Mouse (Mus musculus) heart, embryonic 13.5 days (tissue): ENCODE measurements around the gene Tbc1d17. TPM values are rescaled to one million over a fixed set of nuclear protein-coding genes. Genes with fewer than 3 reads are reported as not detected.

Experiments
- ATAC-seq: fragments of 200-750 bp; cut with Nextera tagmentation; 2 replicates; pipeline ENCODE4 v1.8.0; 2017; ENCODE audit warnings: moderate TSS enrichment; ENCODE audit not compliant: insufficient number of reproducible peaks, low FRiP score, low TSS enrichment; ENCODE audit errors: extremely low read depth
- H3K27ac ChIP-seq: fragments of 300-500 bp; sonication (generic); replicated peaks from 2 replicates; pipeline ENCODE4 v1.5.1; 2015; ENCODE audit warnings: moderate library complexity, mild to moderate bottlenecking, inconsistent platforms
- H3K27me3 ChIP-seq: fragments of 300-500 bp; sonication (generic); replicated peaks from 2 replicates; pipeline ENCODE4 v1.6.1; 2015; ENCODE audit warnings: mild to moderate bottlenecking, inconsistent platforms
- H3K36me3 ChIP-seq: fragments of 300-500 bp; sonication (generic); 2 replicates; pipeline ENCODE4 v1.6.1; 2015; ENCODE audit warnings: mild to moderate bottlenecking, inconsistent platforms
- H3K4me1 ChIP-seq: fragments of 300-500 bp; sonication (generic); 2 replicates; pipeline ENCODE4 v1.6.1; 2015; ENCODE audit warnings: inconsistent platforms
- H3K4me2 ChIP-seq: fragments of 300-500 bp; sonication (generic); 2 replicates; pipeline ENCODE4 v1.6.1; 2015; ENCODE audit warnings: inconsistent platforms, mild to moderate bottlenecking, moderate library complexity
- H3K4me3 ChIP-seq: fragments of 300-500 bp; sonication (generic); 2 replicates; pipeline ENCODE4 v1.5.1; 2015; ENCODE audit warnings: moderate library complexity, mild to moderate bottlenecking, inconsistent platforms
- H3K9ac ChIP-seq: fragments of 300-500 bp; sonication (generic); 2 replicates; pipeline ENCODE4 v1.6.1; 2015; ENCODE audit warnings: inconsistent platforms, mild to moderate bottlenecking, moderate library complexity
- H3K9me3 ChIP-seq: fragments of 300-500 bp; sonication (generic); 2 replicates; pipeline ENCODE4 v1.6.1; 2016; ENCODE audit warnings: inconsistent platforms
- WGBS: fragments of 180-500 bp; shearing (Covaris S2); methylation state at CpG from one replicate; pipeline ENCODE4 v1.1.7; 2015; ENCODE audit warnings: mixed read lengths; 5-methylcytosine and 5-hydroxymethylcytosine counted together
- polyA plus RNA-seq: library from polyadenylated mRNA; unstranded; fragments of >200 nt; fragmentation: Nextera tagmentation; extraction: Ambion mirVana; gene quantifications from 2 replicates; pipeline ENCODE4 v1.2.1, GENCODE M21; 2015

Gene Tbc1d17
- 56.1 and 57.0 TPM in 2 replicates for polyA plus RNA-seq

- Histone ChIP-seq H3K27me3 (no peaks in the 10 kb centered on the region), H3K4me3 (peak within 1 kb of the TSS; percentile 82), H3K4me1 (peaks cover 42% of the 10 kb centered on the region), H3K27ac (peak within 1 kb of the TSS; percentile 99), H3K9me3 (no peaks in the 10 kb centered on the region), H3K36me3 (peaks cover 53% of the 10 kb centered on the region), H3K9ac (peak within 1 kb of the TSS; percentile 94), H3K4me2 (peak within 1 kb of the TSS; percentile 96)
- ATAC-seq = peak; percentile 81
- under 1% methylated on average over 54 of the region's 54 CpGs for WGBS
Observed at GRCm38 (mm10) chr7:44848561-44849415, at the start of gene Tbc1d17, which contains the start of gene Akt1s1. TSS of gene Tbc1d17 (minus strand) at chr7:44849079. TSS of gene Akt1s1 (plus strand) at chr7:44848991.

- no peak overlapping the region for H3K9ac ChIP-seq
- WGBS = 32% methylated on average over 19 of the region's 19 CpGs
- H3K4me1 ChIP-seq = peaks cover 46% of the 10 kb centered on the region
- H3K4me3 ChIP-seq = no peak overlapping the region
- peak overlapping the region; percentile 18; the same call in 1 of the 2 replicates for H3K4me2 ChIP-seq
- no peaks in the 10 kb centered on the region for H3K9me3 ChIP-seq
- H3K27me3 ChIP-seq = no peaks in the 10 kb centered on the region
- H3K36me3 ChIP-seq = peaks cover 51% of the 10 kb centered on the region
- no peak overlapping the region for H3K27ac ChIP-seq
- ATAC-seq = no peak; the same call in 1 of the 2 replicates
Observed at GRCm38 (mm10) chr7:44898607-44899006, 49.7 kb upstream of the Tbc1d17 start.

GRCm38 (mm10) chr7:44896499-44896898 lies 47.6 kb upstream of the Tbc1d17 start:
- Histone ChIP-seq H3K9ac (peak overlapping the region; percentile 85), H3K4me3 (peak overlapping the region; percentile 67), H3K36me3 (peaks cover 30% of the 10 kb centered on the region), H3K27ac (peak overlapping the region; percentile 89), H3K9me3 (no peaks in the 10 kb centered on the region), H3K4me1 (peaks cover 46% of the 10 kb centered on the region), H3K27me3 (no peaks in the 10 kb centered on the region), H3K4me2 (peak overlapping the region; percentile 76)
- ATAC-seq = no peak
- 39% methylated on average over 10 of the region's 10 CpGs for whole genome bisulfite sequencing

- Histone ChIP-seq H3K27ac (peak within 1 kb of the TSS; percentile 89), H3K4me2 (peak within 1 kb of the TSS; percentile 76), H3K9ac (peak within 1 kb of the TSS; percentile 85), H3K27me3 (no peaks in the 10 kb centered on the region), H3K36me3 (peaks cover 24% of the 10 kb centered on the region), H3K9me3 (no peaks in the 10 kb centered on the region), H3K4me1 (peaks cover 48% of the 10 kb centered on the region), H3K4me3 (peak within 1 kb of the TSS; percentile 67)
- 1% methylated on average over 34 of the region's 34 CpGs for WGBS
- ATAC-seq = no peak; the same call in 1 of the 2 replicates
Observed at GRCm38 (mm10) chr7:44895593-44896434, 46.9 kb upstream of the Tbc1d17 start, which contains the start of gene Fuz. TSS of gene Fuz (plus strand) at chr7:44896079.

GRCm38 (mm10) chr7:44895206-44895592 lies 46.3 kb upstream of the Tbc1d17 start:
- 75% methylated on average over 7 of the region's 7 CpGs for WGBS
- H3K9me3 ChIP-seq = no peaks in the 10 kb centered on the region
- H3K36me3 ChIP-seq = peaks cover 24% of the 10 kb centered on the region
- ATAC-seq = no peak
- H3K27me3 ChIP-seq = no peaks in the 10 kb centered on the region
- peak overlapping the region; percentile 89 for H3K27ac ChIP-seq
- peak overlapping the region; percentile 67 for H3K4me3 ChIP-seq
- H3K4me2 ChIP-seq = peak overlapping the region; percentile 76
- no peak overlapping the region for H3K9ac ChIP-seq
- peaks cover 53% of the 10 kb centered on the region for H3K4me1 ChIP-seq

GRCm38 (mm10) chr7:44894175-44894574 lies 45.3 kb upstream of the Tbc1d17 start:
- Histone ChIP-seq H3K9me3 (no peaks in the 10 kb centered on the region), H3K36me3 (peaks cover 21% of the 10 kb centered on the region), H3K9ac (no peak overlapping the region), H3K4me2 (no peak overlapping the region; the same call in 1 of the 2 replicates), H3K27me3 (no peaks in the 10 kb centered on the region), H3K4me1 (peaks cover 59% of the 10 kb centered on the region), H3K27ac (peak overlapping the region; percentile 87), H3K4me3 (no peak overlapping the region)
- 83% methylated on average over 3 of the region's 3 CpGs for WGBS
- no peak for ATAC-seq

GRCm38 (mm10) chr7:44893197-44893596 lies 44.3 kb upstream of the Tbc1d17 start:
- Histone ChIP-seq H3K4me2 (peak overlapping the region; percentile 94), H3K4me1 (peaks cover 60% of the 10 kb centered on the region), H3K9me3 (no peaks in the 10 kb centered on the region), H3K27ac (peak overlapping the region; percentile 87), H3K36me3 (peaks cover 24% of the 10 kb centered on the region), H3K4me3 (peak overlapping the region; percentile 94), H3K27me3 (no peaks in the 10 kb centered on the region), H3K9ac (no peak overlapping the region)
- no peak for ATAC-seq
- 28% methylated on average over 8 of the region's 8 CpGs for WGBS

GRCm38 (mm10) chr7:44892276-44892921 lies 43.5 kb upstream of the Tbc1d17 start, which contains the start of gene Med25:
TSS of gene Med25 (minus strand) at chr7:44892712.
- Histone ChIP-seq H3K27ac (peak within 1 kb of the TSS; percentile 90), H3K4me1 (peaks cover 67% of the 10 kb centered on the region), H3K9me3 (no peaks in the 10 kb centered on the region), H3K4me2 (peak within 1 kb of the TSS; percentile 94), H3K4me3 (peak within 1 kb of the TSS; percentile 94), H3K9ac (peak within 1 kb of the TSS; percentile 98), H3K36me3 (peaks cover 27% of the 10 kb centered on the region), H3K27me3 (no peaks in the 10 kb centered on the region)
- ATAC-seq = peak; percentile 45; the same call in 1 of the 2 replicates
- WGBS = under 1% methylated on average over 56 of the region's 56 CpGs

GRCm38 (mm10) chr7:44891611-44892010 lies 42.7 kb upstream of the Tbc1d17 start:
- H3K4me3 ChIP-seq = peak overlapping the region; percentile 94

GRCm38 (mm10) chr7:44890737-44891136 lies 41.9 kb upstream of the Tbc1d17 start:
- H3K4me2 ChIP-seq = peak overlapping the region; percentile 94
- 77% methylated on average over 4 of the region's 4 CpGs for WGBS
- no peaks in the 10 kb centered on the region for H3K9me3 ChIP-seq
- ATAC-seq = no peak
- no peaks in the 10 kb centered on the region for H3K27me3 ChIP-seq
- peak overlapping the region; percentile 94 for H3K4me3 ChIP-seq
- H3K27ac ChIP-seq = no peak overlapping the region
- peaks cover 60% of the 10 kb centered on the region for H3K4me1 ChIP-seq
- peak overlapping the region; percentile 98 for H3K9ac ChIP-seq
- peaks cover 43% of the 10 kb centered on the region for H3K36me3 ChIP-seq

More at GRCm38 (mm10) chr7:44891611-44892010, 42.7 kb upstream of the Tbc1d17 start:
- H3K36me3 ChIP-seq = peaks cover 35% of the 10 kb centered on the region
- peak overlapping the region; percentile 98 for H3K9ac ChIP-seq
- no peaks in the 10 kb centered on the region for H3K9me3 ChIP-seq
- no peaks in the 10 kb centered on the region for H3K27me3 ChIP-seq
- no peak for ATAC-seq
- 15% methylated on average over 6 of the region's 6 CpGs for WGBS
- peak overlapping the region; percentile 94 for H3K4me2 ChIP-seq
- H3K27ac ChIP-seq = peak overlapping the region; percentile 90
- H3K4me1 ChIP-seq = peaks cover 63% of the 10 kb centered on the region
